Mouse (Mus musculus) kidney, postnatal 10 days (tissue): ENCODE results near the gene 1520401A03Rik.
A peak's percentile ranks its signal among the peaks of the same experiment; 100 is the strongest.

Experiments
- DNase-seq: peaks from one replicate; pipeline ENCODE4 v3.0.0; 2021; ENCODE audit warnings: mixed read lengths

1520401A03Rik gene

GRCm38 (mm10) chr17:23742210-23742793 is 19.7 kb upstream of the 1520401A03Rik start:
- peak; percentile 55 for DNase-seq

GRCm38 (mm10) chr17:23741359-23742209 is 19.0 kb upstream of the 1520401A03Rik start:
- DNase-seq, result no peak

GRCm38 (mm10) chr17:23740598-23741021 is 18.0 kb upstream of the 1520401A03Rik start, which contains the start of gene Paqr4:
Gene Paqr4 (minus strand): TSS chr17:23740867.
- DNase-seq, result no peak

- peak; percentile 93 for DNase-seq
Measured at GRCm38 (mm10) chr17:23740136-23740584, 17.6 kb upstream of the 1520401A03Rik start.

- DNase-seq, result peak; percentile 62
Measured at GRCm38 (mm10) chr17:23739202-23740135, 16.9 kb upstream of the 1520401A03Rik start.

- DNase-seq, result no peak
Measured at GRCm38 (mm10) chr17:23738836-23739201, 16.2 kb upstream of the 1520401A03Rik start.

- DNase-seq, result no peak
Measured at GRCm38 (mm10) chr17:23737493-23738445, 15.2 kb upstream of the 1520401A03Rik start.

GRCm38 (mm10) chr17:23734341-23734740 is 11.8 kb upstream of the 1520401A03Rik start:
- DNase-seq, result no peak

- no peak for DNase-seq
Measured at GRCm38 (mm10) chr17:23730441-23730840, 7.9 kb upstream of the 1520401A03Rik start.

GRCm38 (mm10) chr17:23726758-23727142 is 4.2 kb upstream of the 1520401A03Rik start:
- peak; percentile 89 for DNase-seq

- DNase-seq, result peak; percentile 98
Measured at GRCm38 (mm10) chr17:23725999-23726757, 3.6 kb upstream of the 1520401A03Rik start, which contains the start of gene Pkmyt1. Gene Pkmyt1 (plus strand): TSS chr17:23726336.

GRCm38 (mm10) chr17:23725477-23725876 is 2.9 kb upstream of the 1520401A03Rik start:
- DNase-seq, result no peak

- DNase-seq, result no peak
Measured at GRCm38 (mm10) chr17:23721886-23722285, 697 bp downstream of the 1520401A03Rik start.

- no peak for DNase-seq
Measured at GRCm38 (mm10) chr17:23719455-23719854, 3.1 kb downstream of the 1520401A03Rik start.

- no peak for DNase-seq
Measured at GRCm38 (mm10) chr17:23717003-23717402, 5.6 kb downstream of the 1520401A03Rik start.

- peak; percentile 84 for DNase-seq
Measured at GRCm38 (mm10) chr17:23706212-23706611, 16.4 kb downstream of the 1520401A03Rik start.

- no peak for DNase-seq
Measured at GRCm38 (mm10) chr17:23705525-23706104, 17.0 kb downstream of the 1520401A03Rik start.

GRCm38 (mm10) chr17:23704741-23705140 is 17.8 kb downstream of the 1520401A03Rik start:
- DNase-seq, result no peak

- DNase-seq, result no peak
Measured at GRCm38 (mm10) chr17:23703301-23703700, 19.3 kb downstream of the 1520401A03Rik start.

GRCm38 (mm10) chr17:23700079-23700478 is 22.5 kb downstream of the 1520401A03Rik start:
- DNase-seq, result peak; percentile 94
